Mouse (Mus musculus) liver, embryonic 14.5 days (tissue): ENCODE measurements around the gene Ncoa7. TPM values are rescaled to one million over a fixed set of nuclear protein-coding genes. Genes with fewer than 3 reads are reported as not detected.

Experiments
- ATAC-seq: fragments of 200-750 bp; cut with Nextera tagmentation; 2 replicates; pipeline ENCODE4 v1.8.0; 2017; ENCODE audit warnings: moderate number of reproducible peaks, mild to moderate bottlenecking, moderate library complexity; ENCODE audit not compliant: insufficient read depth
- DNase-seq, 3 experiments: peaks; one replicate each; pipeline ENCODE4 v3.0.0-alpha.2; 2012 to 2013; ENCODE audit warnings: low read depth in 3 of 3, low spot score in 3 of 3
- H3K27ac ChIP-seq: fragments of 300-500 bp; sonication (generic); 2 replicates; pipeline ENCODE4 v1.5.1; 2014; ENCODE audit warnings: moderate library complexity, mild to moderate bottlenecking, control low read depth, inconsistent platforms
- H3K27me3 ChIP-seq: fragments of 300-500 bp; sonication (generic); 2 replicates; pipeline ENCODE4 v1.6.1; 2014; ENCODE audit warnings: mild to moderate bottlenecking, low read length, moderate library complexity; ENCODE audit not compliant: control insufficient read depth, insufficient read depth
- H3K36me3 ChIP-seq: fragments of 300-500 bp; sonication (generic); replicated peaks from 2 replicates; pipeline ENCODE4 v1.6.1; 2014; ENCODE audit warnings: low read depth; ENCODE audit not compliant: control insufficient read depth, insufficient read depth
- H3K4me1 ChIP-seq, 2 experiments: fragments of 200-500 bp in 1 of 2; fragments of 300-500 bp in 1 of 2; sonication (generic) in 1 of 2; replicated peaks; 2 replicates each; pipeline ENCODE4 v1.6.1; 2012 to 2014; ENCODE audit warnings: antibody characterized with exemption in 1 of 2, inconsistent platforms in 1 of 2, low read length in 1 of 2; ENCODE audit not compliant: control insufficient read depth in 2 of 2, insufficient read depth in 2 of 2
- H3K4me2 ChIP-seq: fragments of 300-500 bp; sonication (generic); 2 replicates; pipeline ENCODE4 v1.6.1; 2014; ENCODE audit warnings: low read depth, mild to moderate bottlenecking, control low read depth, moderate library complexity
- H3K4me3 ChIP-seq, 2 experiments: fragments of 200-500 bp in 1 of 2; fragments of 300-500 bp in 1 of 2; sonication (generic) in 1 of 2; 2 replicates each; pipeline ENCODE4 v1.5.1; 2012 to 2014; ENCODE audit warnings: low read depth in 2 of 2, low read length in 2 of 2, mild to moderate bottlenecking in 2 of 2, control low read depth in 1 of 2, inconsistent platforms in 1 of 2, moderate library complexity in 1 of 2; ENCODE audit not compliant: insufficient read depth in 1 of 2
- H3K9ac ChIP-seq: fragments of 300-500 bp; sonication (generic); replicated peaks from 2 replicates; pipeline ENCODE4 v1.6.1; 2014; ENCODE audit warnings: mild to moderate bottlenecking, control low read depth, moderate library complexity
- H3K9me3 ChIP-seq: fragments of 300-500 bp; sonication (generic); 2 replicates; pipeline ENCODE4 v1.6.1; 2016; ENCODE audit warnings: low read length, mixed read lengths; ENCODE audit not compliant: control insufficient read depth
- CTCF ChIP-seq: IDR thresholded peaks from 2 replicates; pipeline ENCODE4 v1.5.1; 2016; ENCODE audit warnings: antibody characterized with exemption, low read depth, control low read depth
- EP300 ChIP-seq: IDR thresholded peaks from 2 replicates; pipeline ENCODE4 v1.6.1; 2016; ENCODE audit warnings: antibody characterized with exemption, low read depth
- WGBS: fragments of 180-500 bp; shearing (Covaris S2); extraction: QIAGEN DNeasy Blood & Tissue Kit; methylation state at CpG from one replicate; pipeline ENCODE4 v1.1.7; 2014; ENCODE audit not compliant: insufficient replicate concordance; 5-methylcytosine and 5-hydroxymethylcytosine counted together
- polyA plus RNA-seq, 2 experiments: library from polyadenylated mRNA; depleted of rRNA in 1 of 2; stranded (reverse) in 1 of 2; unstranded in 1 of 2; fragments of >200 nt; fragmentation: Nextera tagmentation in 1 of 2; extraction: Ambion mirVana in 1 of 2; gene quantifications; 2 replicates each; pipeline versions ENCODE4 v1.2.1 to v1.2.3; 2012 to 2014

Ncoa7 gene
- polyA plus RNA-seq, 2 experiments, result 7.7 to 10.6 TPM

- Histone ChIP-seq H3K27me3 (no peaks in the 10 kb centered on the region), H3K9ac (peak overlapping the region; percentile 59), H3K4me3 (peak overlapping the region; percentile 27 to 39; a peak in 3 of 4 replicates), H3K36me3 (no peaks in the 10 kb centered on the region; the same call in 1 of the 2 replicates), H3K4me2 (peak overlapping the region; percentile 75), H3K9me3 (peaks cover 3% of the 10 kb centered on the region; the same call in 1 of the 2 replicates), H3K4me1 (peaks cover 49 to 59% of the 10 kb centered on the region in 2 experiments), H3K27ac (peak overlapping the region; percentile 80)
- TF ChIP-seq CTCF (no peak), EP300 (peak; percentile 87)
- ATAC-seq (peak; percentile 82), DNase-seq (peak; percentile 41 to 59 (median 59))
- WGBS, result 7% methylated on average over 4 of the region's 4 CpGs
Measured at GRCm38 (mm10) chr10:30754825-30755457, 48.2 kb downstream of the Ncoa7 start.

DNA sequence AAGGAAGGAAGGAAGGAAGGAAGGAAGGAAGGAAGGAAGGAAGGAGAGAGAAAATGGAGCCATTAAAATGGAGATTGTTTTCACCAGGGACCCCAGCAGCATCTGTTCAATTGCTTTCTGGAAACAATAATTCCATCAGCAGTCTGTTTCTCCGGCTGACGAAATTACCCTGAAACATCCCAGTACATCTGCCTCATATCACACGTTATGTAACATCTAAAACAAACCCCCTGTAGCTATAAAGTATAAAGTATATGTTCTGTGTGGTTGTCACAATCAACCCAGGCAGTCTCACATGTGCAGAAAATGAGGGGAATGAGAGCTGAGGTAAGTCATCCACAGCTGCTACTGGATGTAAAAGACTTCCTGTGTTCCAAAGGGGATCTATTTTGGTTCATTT lies 49.0 kb downstream of the Ncoa7 start:
- WGBS, result 70% methylated on average over 3 of the region's 3 CpGs
- no peaks in the 10 kb centered on the region; the same call in 1 of the 2 replicates for H3K36me3 ChIP-seq
- no peak overlapping the region for H3K9ac ChIP-seq
- peaks cover 54 to 63% of the 10 kb centered on the region in 2 experiments for H3K4me1 ChIP-seq
- no peak overlapping the region for H3K4me2 ChIP-seq
- no peaks in the 10 kb centered on the region for H3K27me3 ChIP-seq
- no peak for DNase-seq
- TF ChIP-seq CTCF, result no peak
- TF ChIP-seq EP300, result no peak
- ATAC-seq, result no peak
- H3K9me3 ChIP-seq, result peaks cover 3% of the 10 kb centered on the region; the same call in 1 of the 2 replicates
- H3K27ac ChIP-seq, result peak overlapping the region; percentile 64
- no peak overlapping the region for H3K4me3 ChIP-seq

DNA sequence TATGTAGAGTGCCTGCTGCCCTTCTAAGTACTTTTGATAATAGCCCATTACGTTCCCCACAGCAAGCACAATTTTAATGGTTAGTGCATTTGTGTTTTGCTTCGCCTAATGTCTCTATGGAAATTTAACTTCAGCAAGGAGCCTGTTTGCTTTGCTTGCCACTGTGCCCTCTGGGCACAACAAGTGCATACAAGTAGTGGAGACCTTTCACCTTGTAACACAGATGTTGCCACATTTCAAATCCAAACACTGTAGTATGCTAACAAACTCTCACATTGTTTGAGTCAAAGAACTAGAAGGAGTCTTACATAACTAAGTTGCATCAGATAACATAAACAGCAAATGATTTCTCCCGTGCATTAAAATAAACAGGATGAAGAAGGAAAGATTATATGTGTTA lies 50.6 kb downstream of the Ncoa7 start:
- WGBS, result 68% methylated on average over 3 of the region's 3 CpGs
- DNase-seq (no peak), ATAC-seq (no peak)
- Histone ChIP-seq H3K4me2 (no peak overlapping the region), H3K27me3 (no peaks in the 10 kb centered on the region), H3K4me1 (peaks cover 69 to 75% of the 10 kb centered on the region in 2 experiments), H3K4me3 (no peak overlapping the region), H3K36me3 (no peaks in the 10 kb centered on the region; the same call in 1 of the 2 replicates), H3K27ac (peak overlapping the region; percentile 43; the same call in 1 of the 2 replicates), H3K9me3 (no peaks in the 10 kb centered on the region), H3K9ac (no peak overlapping the region)
- TF ChIP-seq EP300 (no peak), CTCF (no peak)

DNA sequence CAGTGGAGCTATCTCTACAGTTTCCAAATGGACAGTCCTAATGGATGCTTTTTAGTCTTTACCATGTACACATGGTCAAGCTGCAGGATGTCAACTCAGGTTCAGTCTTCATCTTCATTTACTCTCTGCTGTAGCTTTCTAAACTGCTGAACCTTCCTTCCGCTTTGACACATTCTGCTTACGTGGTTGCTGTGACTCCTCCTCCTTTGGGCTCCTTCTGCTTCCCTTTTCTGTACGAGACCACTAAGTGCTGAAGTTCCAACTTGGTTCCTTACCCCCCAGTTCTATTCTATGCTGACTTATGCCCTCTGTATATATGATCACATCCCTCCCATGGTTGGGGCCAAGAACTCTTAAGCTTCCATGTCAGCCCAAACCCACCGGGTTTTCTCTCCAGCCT lies 51.5 kb downstream of the Ncoa7 start:
- TF ChIP-seq CTCF, result no peak
- TF ChIP-seq EP300, result no peak
- 80% methylated on average over 4 of the region's 4 CpGs for WGBS
- ATAC-seq (no peak), DNase-seq (no peak)
- Histone ChIP-seq H3K9ac (no peak overlapping the region), H3K27me3 (no peaks in the 10 kb centered on the region), H3K4me3 (no peak overlapping the region), H3K27ac (peak overlapping the region; percentile 95), H3K4me2 (no peak overlapping the region), H3K36me3 (no peaks in the 10 kb centered on the region; the same call in 1 of the 2 replicates), H3K9me3 (no peaks in the 10 kb centered on the region), H3K4me1 (peaks cover 74 to 78% of the 10 kb centered on the region in 2 experiments)

DNA sequence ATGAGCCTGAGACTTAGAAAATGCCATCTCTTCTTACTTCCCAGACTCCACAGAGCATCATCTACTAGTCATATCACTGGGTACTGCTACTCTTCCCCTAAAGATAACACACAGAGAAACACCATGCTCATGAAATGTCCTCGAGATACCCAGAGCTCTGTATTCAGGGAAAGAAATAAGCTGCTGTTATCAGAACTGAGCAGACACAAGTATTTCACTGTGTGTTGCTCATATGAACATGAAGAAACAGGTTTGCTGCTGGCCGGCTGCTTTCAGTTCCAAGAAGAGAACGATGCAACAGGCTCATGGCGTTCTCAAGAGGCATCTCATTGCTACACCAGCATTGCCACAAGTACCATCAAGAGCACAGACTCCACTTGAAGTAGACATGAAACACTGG lies 53.3 kb downstream of the Ncoa7 start:
- Histone ChIP-seq H3K4me3 (0 out of 4 replicates have a peak overlapping the region, but pooled peaks of 1 of the 2 experiments have one; percentile 27), H3K27me3 (no peaks in the 10 kb centered on the region), H3K9ac (peak overlapping the region; percentile 54), H3K4me1 (peaks cover 72% of the 10 kb centered on the region in 2 experiments), H3K9me3 (no peaks in the 10 kb centered on the region), H3K4me2 (peak overlapping the region; percentile 67), H3K36me3 (no peaks in the 10 kb centered on the region; the same call in 1 of the 2 replicates), H3K27ac (peak overlapping the region; percentile 98)
- peak; percentile 100 for ATAC-seq
- peak; percentile 86 to 93 (median 91) for DNase-seq
- TF ChIP-seq EP300, result peak; percentile 97
- TF ChIP-seq CTCF, result no peak
- WGBS, result 16% methylated on average over 4 of the region's 4 CpGs
